Mouse (Mus musculus) olfactory bulb, adult 2 months (tissue): ENCODE data around the gene Unk.

Source experiments
- CTCF ChIP-seq: fragments of 200-500 bp; IDR thresholded peaks from 2 replicates; pipeline ENCODE4 v1.5.1; 2012; ENCODE audit warnings: low read depth, mild to moderate bottlenecking, low read length, moderate library complexity; ENCODE audit not compliant: insufficient read depth
- POLR2A ChIP-seq: fragments of 200-500 bp; IDR thresholded peaks from 2 replicates; pipeline ENCODE4 v1.6.1; 2012; ENCODE audit warnings: mild to moderate bottlenecking, low read depth, low read length, moderate library complexity; ENCODE audit not compliant: insufficient read depth

DNA sequence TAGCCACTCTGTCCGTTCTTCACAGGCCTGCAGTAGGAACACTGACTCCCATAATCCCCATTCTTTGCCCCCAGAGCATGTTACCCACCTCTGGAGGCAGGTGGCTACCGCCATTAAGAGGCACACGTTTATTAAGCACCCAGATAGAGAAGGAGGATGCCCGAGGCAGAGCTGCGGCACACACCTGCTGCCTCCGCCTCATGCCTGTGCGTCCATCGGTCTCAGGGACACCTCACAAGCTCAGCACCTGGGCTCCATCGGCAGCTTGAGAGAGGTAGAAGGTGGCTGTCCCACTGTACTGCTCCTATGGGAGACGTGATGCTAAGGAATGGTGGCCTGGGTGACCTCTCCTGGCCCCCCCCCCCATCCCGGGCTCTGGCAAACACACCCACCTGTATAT is 21.7 kb upstream of the Unk start:
- no peak for TF ChIP-seq CTCF
- TF ChIP-seq POLR2A: no peak
